Mouse (Mus musculus): ENCODE measurements at regions not wholly inside any gene's neighbourhood (a gene's known extent, or its start where the extent isn't known, plus 50 kb on each side); places are given as distances from the start of the nearest gene placed in this dataset.

DNA sequence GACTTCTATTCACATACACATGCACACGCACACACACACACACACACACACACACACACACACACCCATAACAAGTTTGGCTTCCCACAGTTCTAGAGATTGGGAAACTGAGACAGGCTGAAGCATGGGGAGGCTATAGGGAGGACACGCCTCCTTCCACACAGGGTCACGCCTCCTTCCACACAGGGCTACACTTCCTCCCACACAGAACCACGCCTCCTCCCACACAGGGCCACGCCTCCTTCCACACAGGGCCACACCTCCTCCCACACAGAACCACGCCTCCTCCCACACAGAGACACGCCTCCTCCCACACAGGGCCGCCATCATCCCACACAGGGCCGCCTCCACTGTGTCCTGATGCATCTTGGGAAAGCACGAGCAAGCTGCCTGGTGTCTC lies 401.9 kb upstream of the Kazn start:
- DNase-seq (ENCODE audit: low read depth, low spot score) = no peak

DNA sequence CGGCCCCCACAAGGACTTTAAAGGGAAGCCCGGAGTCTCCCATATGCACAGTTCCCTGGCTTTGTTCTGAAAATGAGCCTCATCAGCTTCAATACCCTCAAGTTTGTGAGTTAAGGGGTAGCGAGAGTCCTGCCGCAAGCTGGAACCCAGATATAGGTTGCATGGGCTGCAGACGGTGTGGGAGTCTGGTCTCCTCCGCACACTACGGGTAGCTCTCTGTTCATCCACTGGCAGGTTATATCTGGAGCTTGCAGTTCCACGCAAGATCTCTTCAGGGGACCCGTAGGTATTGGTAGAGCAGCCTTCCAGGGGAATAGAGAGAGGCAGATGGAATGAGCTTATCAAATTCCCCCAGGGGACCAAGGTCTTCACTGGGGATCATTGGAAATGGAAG lies 400.1 kb upstream of the Kazn start:
- no peak for DNase-seq (ENCODE audit: low read depth, low spot score)

DNA sequence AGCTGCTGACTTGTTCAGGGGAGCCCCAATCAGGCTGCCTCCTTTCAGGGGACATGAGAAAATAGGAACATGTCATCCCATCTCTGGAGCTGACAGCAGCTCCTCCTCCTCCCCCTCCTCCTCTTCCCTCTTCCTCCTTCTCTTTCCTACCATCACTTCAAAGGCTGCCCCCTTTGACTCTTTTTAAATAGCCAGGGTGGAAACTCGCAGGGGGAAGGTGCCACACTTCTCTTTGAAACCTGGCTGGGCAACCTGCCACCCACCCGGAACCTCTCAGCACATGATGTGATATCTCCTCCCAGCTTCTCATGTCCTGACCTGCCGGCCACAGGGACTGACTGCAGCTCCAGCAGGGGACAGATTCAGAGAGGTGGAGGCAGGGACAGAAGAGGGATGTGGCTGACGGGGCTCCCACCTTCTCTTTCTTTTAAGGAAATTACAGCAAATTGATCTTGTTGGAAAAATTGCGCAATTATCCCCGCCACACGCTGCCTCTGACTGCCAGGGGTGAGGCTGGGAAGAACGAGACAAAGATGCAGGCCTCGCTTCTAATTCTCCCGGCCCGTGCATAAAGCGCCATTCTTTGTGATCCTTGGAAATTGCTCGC lies 399.6 kb upstream of the Kazn start:
- no peak for DNase-seq (ENCODE audit: low read depth, low spot score)

DNA sequence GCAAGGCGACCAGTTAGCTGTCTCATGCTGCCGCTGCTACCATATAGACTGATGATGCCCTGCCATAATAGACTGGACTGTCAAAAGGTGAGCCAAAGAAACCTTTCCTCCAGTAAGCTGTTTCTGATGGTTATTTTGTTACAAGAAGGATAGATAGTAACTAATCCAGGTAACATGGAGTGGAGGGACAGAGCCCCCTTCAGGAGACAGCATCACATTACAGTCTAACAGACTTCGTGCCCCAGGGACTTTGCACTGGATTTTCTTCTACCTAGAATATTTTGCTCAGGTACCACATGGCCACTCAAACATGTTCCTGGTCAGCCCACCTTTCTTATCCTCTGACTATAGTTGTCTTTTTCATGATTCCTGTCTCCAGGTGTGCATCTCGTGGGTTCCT lies 398.9 kb upstream of the Kazn start:
- DNase-seq (ENCODE audit: low read depth, low spot score) = no peak

DNA sequence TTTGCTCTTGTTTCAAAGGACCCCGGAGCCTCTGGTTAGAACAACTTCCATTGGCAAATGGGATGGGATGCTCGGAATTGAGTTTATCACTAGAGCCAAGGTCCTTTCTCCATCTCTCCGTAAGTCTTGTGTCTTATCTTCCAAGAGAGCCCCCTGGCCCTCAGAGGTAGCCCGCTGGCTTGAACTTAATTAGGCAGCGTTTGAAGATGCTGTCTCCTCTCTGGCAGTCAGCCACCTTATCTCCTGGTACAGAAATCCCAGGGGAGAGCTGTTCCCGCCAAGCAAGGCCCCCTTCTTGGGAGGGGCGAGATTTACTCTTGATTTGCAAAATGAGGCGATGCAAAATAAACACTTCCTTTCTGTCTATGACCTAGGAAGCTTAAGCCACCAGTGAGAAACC lies 395.2 kb upstream of the Kazn start:
- DNase-seq (ENCODE audit: low read depth, low spot score) = no peak

DNA sequence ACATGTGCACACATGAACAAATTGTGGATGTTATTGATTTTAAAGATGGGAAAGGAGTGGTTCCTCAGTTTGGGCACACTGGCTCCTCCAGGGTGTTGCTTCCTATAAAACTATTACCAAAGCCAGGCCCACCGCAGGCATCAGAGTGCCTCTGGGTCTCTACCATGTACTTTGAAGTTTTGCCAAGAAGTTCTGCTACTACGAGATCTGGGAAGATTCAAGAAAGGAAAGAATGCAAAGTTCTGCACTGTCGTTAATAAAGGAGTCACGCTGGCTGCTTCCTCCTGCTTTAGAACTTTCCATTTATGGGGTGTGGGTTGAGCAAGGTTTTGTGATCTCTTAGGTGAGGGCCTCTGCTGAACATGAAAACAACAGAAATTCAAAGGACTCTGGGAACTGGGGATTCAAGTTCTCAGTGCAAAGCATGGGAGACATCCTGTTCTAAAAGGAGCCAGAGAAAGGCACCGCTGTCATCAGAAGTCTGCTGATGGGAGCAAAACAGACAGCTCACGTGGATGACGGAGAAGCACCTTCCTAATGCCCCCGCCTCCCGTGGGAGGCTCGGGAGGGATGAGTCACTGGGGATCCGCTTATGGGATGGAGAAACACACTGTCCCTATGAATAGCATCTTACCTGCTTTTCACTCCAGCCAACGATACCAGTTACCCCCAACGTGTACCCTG lies 394.6 kb upstream of the Kazn start:
- DNase-seq (ENCODE audit: low read depth, low spot score) = no peak

DNA sequence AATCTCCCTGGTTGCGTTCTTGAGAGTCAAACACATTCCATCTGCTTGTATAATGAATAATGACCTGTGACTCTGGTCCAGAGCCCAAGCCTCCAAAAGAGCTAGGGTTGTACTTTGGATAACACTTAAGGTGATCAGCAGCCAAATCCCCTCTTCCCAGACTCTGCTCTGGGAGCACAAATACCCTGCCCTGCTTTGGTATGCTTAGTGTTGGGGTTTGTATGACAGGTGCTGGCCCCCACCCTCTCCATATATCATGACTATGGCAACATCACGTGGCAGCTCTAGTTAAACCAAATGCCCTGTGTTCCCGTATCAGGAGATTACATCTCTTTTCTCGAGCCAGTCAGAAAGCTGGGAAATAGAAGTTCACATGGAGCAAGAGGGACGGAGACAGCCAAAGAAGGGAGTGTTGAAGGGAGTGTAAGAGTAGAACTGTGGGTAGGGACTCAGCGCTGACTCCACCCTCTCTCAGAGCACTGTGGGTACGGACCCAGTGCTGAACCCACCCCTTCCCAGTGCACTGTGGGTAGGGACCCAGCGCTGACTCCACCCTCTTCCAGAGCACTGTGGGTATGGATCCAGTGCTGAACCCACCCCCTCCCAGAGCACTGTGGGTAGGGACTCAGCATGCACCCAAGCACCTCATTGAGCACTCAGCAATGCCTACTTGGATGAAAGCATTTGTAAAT lies 387.4 kb upstream of the Kazn start:
- DNase-seq (ENCODE audit: low read depth, low spot score) = no peak

DNA sequence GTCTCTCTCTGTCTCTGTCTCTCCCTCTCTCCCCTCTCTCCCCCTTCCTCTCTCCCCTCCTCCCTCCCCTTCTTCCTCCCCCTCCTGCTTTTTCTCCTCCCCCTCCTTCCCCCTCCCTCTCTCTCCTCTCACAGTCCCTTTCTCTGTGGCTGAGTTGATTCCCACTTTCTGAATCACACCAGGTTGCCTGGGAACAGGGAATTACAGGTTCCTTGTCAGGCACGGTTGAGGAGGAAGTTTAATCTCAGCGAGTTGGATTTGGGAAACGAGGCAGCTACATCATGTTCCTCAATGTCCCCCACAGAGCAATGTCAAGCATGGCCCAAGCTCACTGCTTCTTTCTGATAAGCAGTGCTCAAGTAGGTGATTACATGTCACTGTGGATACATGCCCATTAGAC lies 386.3 kb upstream of the Kazn start:
- no peak for DNase-seq (ENCODE audit: low read depth, low spot score)

DNA sequence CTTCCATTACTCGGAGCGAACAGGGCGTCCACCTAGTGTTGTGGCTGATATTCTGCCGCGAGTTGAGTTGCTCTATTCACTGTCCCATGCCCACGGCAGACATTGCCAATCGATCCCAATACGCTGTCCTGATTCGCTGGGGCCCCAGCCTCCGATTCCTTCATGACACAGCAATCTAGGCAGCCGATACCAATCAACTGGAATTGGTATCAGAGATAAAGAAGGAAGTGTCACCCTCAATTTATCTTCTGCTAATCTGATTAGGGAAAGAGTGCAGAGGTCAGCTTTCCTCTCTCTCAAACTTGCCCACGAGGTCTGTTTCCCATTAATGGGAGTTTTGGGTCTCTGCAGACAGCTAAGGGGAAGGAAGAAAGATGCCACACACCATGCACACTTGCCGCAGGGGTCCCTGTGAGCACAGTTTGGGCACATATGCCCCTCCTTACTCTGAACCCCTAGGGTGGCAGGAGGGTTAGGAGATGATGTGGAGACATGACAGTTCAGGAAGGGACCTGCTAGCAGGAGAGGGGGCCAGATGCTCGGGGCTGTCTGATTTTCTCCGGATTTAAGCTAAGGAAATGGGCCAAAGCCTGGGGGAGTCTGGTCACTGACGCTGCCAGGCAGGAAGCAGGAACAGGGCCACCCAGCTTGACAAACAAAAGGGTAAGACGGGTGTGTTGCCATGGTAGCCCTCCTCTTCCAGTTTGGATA lies 383.1 kb upstream of the Kazn start:
- no peak for DNase-seq (ENCODE audit: low read depth, low spot score)

DNA sequence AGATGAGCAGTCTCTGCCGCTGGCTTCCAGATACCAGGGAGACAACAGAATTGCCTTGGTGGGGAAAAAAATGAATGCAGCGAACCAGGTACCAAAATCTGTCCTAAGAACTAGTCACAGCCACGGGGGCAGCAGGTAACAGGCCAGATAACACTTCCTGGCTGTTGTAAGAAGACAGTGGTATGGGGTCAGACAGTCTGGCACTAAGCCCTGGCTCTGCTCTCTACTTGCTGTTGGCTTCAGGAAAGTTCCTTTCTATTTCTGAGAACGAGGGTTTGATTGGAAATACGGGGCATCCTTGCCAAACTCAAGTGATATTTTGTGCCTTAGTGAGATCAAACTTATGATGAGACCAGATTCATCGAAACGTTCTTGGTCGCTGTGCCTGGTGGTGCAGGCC lies 380.2 kb upstream of the Kazn start:
- no peak for DNase-seq (ENCODE audit: low read depth, low spot score)

DNA sequence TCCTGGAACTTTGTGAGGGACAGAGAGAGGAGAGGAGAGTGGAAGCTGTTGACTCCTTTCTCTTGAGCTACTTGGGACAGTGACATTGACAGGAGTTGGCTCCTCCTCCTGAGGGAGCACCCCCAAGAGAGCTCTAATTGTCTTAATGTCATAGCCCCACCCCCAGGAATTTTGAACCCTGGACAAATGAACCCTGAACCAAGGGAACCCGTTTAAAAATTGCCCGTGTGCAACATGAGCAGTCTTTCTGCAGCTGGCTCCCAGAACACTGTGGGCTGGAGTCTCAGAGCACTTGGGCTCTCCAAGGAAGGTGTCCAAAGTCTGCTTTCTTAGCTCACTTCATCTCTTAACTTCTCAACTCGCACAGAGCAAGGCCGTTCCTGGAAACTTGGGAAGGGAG lies 379.6 kb upstream of the Kazn start:
- DNase-seq (ENCODE audit: low read depth, low spot score) = no peak

DNA sequence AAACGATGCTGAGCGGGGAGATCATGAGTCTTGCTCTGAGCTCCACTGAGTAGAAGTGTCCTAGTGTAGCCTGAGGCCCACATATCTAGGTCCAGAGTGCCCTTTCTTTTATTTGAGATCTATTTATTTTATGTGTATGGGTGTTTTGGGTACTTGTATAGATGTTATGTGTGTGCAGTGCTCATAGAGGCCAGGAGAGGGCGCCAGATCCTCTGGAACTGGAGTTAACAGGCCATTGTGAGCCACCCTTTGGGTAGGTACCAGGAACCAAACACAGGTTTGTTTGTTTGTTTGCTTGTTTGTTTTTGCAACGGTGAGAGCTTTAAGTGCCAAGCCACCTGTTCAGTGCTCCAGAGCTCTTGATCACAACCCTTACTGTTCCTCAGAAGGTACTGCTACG lies 378.5 kb upstream of the Kazn start:
- no peak for DNase-seq (ENCODE audit: low read depth, low spot score)

DNA sequence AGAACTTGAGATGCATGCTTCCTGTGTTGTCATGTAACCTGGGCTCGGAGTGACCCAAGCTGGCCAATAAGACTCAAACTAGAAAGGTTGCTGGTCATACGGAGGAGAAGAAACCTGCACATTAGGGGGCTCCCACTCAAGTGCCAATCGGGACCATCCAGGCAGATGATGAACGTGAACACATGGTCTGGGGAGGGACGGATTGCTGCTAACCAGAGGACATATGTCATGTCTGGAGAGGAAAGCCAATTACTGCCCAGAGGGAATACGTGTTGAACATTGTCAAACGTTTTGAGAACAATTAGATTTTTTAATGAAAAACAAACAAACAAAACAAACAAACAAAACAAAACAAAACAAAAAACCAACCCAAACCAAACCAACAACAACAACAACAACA lies 377.7 kb upstream of the Kazn start:
- DNase-seq (ENCODE audit: low read depth, low spot score) = no peak

DNA sequence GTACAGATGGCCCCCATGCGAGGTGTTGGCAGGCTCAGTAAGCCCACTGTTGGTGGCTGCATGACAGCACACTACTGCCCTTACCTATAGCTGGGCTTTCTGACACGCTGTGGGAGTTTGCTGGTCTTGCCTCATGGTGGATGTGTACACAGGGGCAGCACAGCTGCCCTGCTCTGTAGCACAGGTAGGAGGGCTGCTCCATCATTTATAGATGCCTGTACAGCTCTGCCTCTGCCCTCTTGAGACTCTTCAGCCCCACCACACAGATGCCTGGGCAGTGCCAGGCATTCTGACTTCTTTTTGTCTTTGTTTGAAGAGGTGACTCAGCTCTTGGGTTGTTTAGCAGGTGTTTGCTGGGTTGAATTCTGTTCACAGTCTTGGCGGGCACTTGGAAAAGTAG lies 365.9 kb upstream of the Kazn start:
- no peak for DNase-seq (ENCODE audit: low read depth, low spot score)

DNA sequence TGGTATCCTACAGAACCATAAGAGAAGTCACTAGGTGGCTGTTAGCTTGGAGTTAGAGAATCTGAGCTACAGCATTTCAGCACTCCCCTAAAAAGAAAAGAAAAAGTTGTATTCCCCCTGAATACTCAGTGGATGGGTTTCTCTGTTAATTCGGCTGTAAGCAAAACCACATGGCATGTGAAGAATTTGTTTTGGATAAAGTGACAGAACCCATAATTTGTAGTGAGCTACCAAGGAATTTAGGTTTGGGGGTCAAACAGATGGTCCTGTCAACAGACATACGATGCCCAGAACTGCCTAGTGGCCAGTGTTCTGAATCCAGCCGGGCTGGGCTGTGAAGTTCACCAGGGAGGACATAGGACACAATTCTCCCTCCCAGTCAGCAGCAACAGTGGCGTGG lies 358.0 kb upstream of the Kazn start:
- no peak for DNase-seq (ENCODE audit: low read depth, low spot score)

DNA sequence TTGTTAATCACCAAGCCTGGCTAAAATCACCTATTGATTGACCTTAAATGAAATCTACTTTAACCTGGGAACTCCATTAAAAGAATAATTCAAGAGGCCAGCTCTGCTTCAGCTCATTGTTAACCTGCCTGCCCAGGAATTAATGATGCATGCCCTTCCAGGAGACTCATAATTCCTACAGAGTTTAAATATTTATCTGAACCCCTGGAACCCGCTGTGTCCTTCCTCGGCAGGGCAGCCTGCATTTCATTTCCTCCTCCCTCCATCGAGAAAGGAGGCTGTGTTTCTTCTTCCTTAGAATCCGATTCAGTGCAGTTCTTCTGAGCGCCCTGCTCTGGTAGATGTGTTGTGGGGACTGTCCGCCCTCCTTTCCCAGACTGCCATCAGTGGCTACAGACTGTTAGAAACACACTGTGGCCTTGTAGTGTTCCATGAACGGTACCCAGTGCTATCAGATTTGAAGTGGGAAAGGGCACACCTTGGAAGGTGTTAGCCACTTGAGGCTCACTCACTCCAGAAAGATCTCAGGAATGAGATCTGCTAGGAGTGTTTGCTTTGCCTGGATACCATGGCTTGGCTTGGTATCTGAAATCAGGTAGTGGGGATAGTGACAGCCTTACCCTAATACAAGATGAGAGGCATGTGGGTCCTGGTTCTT lies 350.0 kb upstream of the Kazn start:
- no peak for DNase-seq (ENCODE audit: low read depth, low spot score)

DNA sequence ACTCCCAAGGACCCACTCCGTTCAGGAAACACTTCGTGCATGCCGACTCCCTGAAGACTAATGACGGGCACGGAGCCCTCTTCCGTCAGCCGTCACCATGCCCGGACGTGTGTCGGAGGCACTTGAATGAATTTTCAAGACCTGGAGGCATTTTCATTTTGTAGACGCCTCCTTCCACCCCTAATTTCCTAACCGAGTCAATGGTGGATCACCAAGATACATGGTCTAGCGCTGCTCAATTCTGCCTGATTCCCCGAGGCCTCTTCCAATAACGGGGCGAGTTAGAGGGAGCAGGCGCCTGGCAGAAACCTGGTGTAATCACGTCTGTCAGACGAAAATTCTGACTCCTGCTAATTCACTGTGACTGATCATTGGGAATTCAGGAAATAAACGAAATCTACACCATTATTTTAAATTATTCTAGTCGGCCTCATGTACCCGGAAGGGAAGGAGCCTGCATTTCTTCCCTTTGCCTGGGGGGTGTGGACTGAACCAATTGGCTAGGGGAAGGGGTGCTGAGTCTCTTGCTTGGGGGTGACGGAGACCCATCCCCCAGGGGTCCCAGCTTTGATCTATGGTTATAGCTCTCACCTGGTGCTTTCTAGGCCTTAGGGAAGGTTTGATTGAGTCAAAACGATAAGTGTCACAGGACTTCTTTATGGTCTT lies 349.4 kb upstream of the Kazn start:
- DNase-seq (ENCODE audit: low read depth, low spot score) = no peak

DNA sequence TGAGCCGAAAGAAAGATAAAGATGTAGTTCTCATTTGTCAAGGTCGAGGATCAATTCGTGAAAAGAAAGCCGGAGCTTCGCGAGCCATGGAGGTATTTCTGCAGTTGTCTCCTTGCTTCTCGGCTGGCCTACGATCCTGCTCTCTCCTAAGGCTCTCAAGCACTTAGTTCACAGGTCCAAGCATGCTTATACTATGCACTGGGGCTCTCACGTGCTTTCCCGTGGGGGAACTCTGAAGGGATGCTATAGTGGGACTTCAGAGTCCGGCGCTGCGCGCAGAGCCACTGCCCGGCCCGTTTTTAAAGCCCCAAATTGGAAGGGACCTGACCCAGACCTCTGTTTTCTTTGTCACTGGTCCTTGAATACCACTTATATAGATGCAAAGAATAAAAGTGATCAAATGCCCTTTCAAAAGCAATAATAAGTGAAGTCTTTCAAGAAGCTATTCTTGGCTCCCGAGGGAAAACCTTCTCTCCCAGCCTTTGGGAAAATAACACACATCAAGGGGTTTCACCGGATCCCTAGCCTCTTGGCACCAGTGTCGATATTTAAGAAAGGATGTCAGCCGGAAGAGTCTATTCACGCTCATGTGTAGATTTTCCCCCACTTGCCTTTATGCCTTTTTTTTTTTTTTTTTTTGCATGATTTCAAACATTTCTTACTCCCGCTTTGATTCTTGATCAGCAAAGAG lies 348.3 kb upstream of the Kazn start:
- DNase-seq (ENCODE audit: low read depth, low spot score) = no peak

DNA sequence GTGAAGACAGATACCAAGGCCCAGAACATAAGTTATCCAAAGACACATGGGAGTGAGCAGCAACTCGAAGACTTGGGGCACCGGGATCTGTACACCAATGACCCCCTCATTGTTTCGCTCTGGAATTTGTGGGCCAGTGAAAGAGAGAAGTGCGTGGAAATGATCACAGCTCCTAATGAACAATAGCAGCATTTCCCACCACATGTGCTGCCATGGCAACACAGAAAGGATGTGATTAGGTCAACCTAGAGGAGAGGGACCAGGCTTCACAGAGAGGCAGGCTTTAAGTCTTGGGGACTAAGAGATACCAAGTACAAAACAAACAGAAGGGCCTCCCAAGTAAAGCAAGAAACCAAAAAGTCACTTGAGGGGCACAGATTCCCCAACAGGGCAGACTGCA lies 339.3 kb upstream of the Kazn start:
- no peak for DNase-seq (ENCODE audit: low read depth, low spot score)

DNA sequence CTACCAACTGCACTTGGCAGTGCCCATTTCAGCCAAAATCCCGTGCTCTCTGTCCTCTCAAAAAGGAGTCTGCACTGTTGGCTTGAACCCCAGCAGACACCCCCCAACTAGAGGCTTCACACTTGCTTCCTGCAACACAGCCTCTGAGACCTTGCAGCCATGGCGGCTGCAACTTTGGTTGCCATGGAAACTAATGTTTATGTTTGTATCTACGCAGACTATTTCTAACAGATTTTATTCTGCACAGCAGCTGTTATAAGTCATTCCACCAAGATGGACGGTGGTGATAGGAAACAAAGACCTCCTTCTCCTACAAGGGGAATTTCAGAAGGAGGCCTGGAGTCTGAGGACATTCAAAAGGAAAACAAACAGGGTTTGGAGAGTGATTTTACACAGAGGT lies 338.3 kb upstream of the Kazn start:
- no peak for DNase-seq (ENCODE audit: low read depth, low spot score)

DNA sequence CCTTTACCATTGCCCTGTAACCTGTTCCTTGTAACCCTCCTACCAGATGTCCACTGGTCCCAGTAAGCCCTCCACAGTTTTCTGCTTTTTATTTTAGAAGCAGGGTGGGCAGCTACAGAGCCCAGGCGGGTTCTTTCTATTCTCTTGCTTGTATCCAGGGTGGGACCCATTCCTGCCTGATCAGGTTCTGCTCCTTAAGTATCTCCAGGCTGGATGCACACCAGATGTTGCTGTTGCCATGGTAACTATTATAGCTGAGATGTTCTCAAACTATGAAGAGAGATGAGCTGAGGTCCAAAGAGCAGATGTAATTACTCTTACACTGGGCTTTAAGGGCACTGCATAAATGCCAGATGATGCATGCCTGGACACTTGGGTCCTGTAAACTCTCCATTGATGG lies 335.3 kb upstream of the Kazn start:
- no peak for DNase-seq (ENCODE audit: low read depth, low spot score)
